Mouse (Mus musculus): ENCODE measurements around the gene Icam4.
"Not testable (repeated sequence)": the region's sequence is repeated elsewhere in the genome, so short reads cannot be mapped to it uniquely, and the experiment has no call there.

Icam4 gene

GRCm38 (mm10) chr9:21029291-21030054 is at the start of gene Icam4:
Icam4 (plus strand) TSS chr9:21029373.
- peak; percentile 45 for DNase-seq

DNA sequence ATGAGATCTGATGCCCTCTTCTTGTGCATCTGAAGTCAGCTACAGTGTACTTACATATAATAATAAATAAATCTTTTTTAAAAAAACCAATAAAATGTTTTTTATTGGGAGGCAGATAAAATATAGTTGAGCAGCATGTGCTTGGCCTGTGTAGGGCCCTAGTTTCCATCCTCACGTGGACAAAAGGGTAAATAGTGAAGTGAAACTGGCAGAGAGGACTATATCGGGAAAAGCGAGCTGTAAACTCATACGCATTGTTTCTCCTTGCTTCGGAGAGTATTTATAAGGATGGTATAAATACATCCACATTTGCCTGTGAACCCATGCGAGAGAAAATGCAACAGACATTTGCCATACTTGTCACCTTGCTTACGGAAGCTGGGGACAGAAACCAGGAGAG is 49.4 kb upstream of the Icam4 start:
- no peak for DNase-seq

DNA sequence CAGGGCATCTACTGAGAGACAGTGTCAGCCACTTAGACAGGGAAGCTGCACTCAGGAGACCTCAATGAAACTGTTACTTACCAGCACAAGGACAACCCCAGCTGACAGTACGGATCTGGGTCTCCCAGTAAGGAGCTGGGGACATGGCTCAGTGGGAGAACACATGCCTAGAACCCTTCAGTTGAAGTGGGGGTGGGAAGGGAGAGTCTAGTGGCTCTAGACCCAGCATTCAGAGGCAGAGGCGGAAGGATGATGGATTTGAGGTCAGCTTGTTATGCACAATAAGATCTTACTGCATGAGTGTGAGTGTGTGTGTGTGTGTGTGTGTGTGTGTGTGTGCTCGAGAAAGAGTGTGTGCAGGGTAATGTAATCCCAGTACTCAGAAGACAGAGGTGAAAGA is 47.0 kb upstream of the Icam4 start:
- no peak for DNase-seq

DNA sequence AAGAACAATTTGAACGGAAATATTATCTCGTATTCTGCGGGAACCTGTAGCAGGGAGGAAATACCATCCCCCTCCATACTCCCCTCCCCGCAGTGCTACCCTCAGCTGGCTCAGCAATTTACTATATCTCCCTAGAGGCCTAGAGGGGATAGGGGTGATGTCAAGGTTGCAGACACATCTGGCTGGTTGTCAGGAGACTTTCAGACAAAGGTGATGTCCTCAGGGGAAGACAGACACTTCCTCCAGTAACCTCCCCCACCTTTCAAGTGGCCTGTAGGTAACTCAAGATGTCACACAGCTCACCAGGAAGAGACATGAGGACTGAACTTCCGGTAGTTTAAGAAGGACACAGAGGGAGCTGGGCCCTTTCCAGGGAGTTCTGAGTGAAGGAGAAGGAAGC is 46.0 kb upstream of the Icam4 start:
- DNase-seq: no peak

GRCm38 (mm10) chr9:20986952-20987686 is 42.1 kb upstream of the Icam4 start:
- no peak for DNase-seq

DNA sequence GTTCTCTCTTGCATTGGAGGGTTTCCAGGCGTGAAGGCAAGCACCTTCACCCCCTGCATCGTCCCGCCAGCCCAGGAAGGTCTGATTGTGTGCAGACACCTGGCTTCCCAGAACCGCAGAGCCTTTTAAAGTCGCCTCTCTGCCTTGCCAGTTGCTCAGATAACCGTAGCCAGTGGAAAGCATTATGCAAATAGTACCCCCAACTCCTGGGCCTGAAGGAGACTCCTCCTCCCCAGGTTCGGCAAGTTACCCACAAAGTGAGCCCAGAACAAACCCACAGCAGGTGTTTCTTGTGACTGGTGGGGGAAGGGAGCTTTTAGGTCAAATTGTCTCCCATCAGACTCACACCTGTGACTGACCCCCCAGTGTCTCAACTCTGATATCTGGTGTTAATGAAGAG is 41.2 kb upstream of the Icam4 start:
- no peak for DNase-seq

GRCm38 (mm10) chr9:20990861-20991260 is 38.3 kb upstream of the Icam4 start:
- DNase-seq: no peak

- DNase-seq: no peak
Measured at GRCm38 (mm10) chr9:20991587-20991986, 37.6 kb upstream of the Icam4 start.

GRCm38 (mm10) chr9:20993165-20993898 is 35.8 kb upstream of the Icam4 start:
- no peak for DNase-seq

DNA sequence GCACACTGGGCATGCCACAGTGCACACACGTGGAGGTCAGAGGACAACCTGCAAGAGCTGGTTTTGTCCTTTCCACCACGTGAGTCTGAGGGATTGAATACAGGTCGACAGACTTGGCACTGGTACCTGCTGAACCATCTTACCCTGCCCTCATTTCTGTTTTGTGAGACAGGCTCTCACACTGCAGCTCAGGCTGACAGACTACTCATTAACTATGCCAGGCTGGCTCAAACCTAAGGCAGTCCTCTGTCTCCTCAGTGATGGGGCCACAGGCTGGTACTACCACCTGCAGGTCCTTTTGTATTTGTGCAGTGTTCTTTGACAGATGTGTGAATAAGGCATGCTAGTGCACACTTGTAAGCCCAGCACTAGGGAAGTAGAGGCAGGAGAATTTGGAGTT is 34.1 kb upstream of the Icam4 start:
- DNase-seq: no peak

GRCm38 (mm10) chr9:20997065-20997464 is 32.1 kb upstream of the Icam4 start:
- DNase-seq: no peak

- not testable (repeated sequence) for DNase-seq
Measured at GRCm38 (mm10) chr9:20998337-20998736, 30.8 kb upstream of the Icam4 start.

- DNase-seq: no peak
Measured at GRCm38 (mm10) chr9:21000811-21001210, 28.4 kb upstream of the Icam4 start.

DNA sequence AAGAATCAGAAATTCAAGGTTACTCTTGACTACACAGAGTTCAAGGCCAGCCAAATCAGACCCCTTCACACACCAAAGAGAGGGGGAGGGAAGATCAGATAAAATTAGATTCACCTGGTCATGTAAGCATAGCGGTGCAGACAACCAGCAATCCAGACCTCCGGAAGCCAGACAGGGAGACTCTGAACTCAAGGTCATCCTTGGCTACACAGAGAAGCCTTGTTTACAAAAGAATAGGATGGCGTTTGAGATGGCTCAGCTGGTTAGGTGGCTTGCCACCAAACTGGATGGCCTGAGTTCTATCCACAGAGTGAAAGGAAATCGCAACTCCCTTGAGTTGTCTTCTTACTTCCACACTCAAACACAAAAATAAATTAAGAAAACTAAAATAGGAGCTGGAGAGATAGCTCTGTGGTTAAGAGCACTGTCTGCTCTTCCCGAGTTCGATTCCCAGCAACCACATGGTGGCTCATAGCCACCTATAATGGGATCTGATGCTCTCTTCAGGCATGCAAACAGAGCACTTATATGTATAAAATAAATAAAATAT is 27.4 kb upstream of the Icam4 start:
- no peak for DNase-seq

GRCm38 (mm10) chr9:21002270-21002626 is 26.9 kb upstream of the Icam4 start:
- DNase-seq: no peak

- peak; percentile 90 for DNase-seq
Measured at GRCm38 (mm10) chr9:21002627-21003551, 26.3 kb upstream of the Icam4 start, which contains the start of gene Mrpl4. Mrpl4 (plus strand) TSS chr9:21002738.

DNA sequence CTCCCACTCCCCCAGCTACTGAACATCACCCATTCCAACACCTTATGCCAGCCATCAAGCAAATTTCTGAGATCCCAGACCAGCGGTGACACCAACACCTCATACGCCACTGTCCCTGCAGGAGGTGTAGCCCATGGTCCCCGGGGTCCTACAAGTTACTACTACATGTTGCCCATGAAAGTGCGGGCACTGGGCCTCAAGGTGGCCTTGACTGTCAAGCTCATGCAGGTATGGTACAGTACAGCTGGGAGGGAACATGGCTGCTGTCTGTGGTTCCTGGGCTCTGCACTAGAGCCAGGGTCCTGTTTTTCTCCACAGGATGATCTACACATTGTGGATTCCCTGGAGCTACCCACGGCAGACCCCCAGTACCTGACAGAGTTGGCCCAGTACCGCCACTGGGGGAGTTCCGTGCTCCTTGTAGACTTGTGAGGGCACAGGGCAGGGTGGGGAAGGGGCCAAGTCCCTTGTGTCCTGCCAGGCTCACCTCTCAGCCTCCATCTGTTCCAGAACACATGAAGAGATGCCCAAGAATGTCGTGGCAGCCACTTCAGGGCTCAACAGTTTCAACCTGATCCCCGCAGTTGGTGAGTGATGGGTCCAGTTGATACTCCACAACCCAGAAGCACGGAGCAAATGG is 21.7 kb upstream of the Icam4 start:
- no peak for DNase-seq

- no peak for DNase-seq
Measured at GRCm38 (mm10) chr9:21008007-21008406, 21.2 kb upstream of the Icam4 start.

DNA sequence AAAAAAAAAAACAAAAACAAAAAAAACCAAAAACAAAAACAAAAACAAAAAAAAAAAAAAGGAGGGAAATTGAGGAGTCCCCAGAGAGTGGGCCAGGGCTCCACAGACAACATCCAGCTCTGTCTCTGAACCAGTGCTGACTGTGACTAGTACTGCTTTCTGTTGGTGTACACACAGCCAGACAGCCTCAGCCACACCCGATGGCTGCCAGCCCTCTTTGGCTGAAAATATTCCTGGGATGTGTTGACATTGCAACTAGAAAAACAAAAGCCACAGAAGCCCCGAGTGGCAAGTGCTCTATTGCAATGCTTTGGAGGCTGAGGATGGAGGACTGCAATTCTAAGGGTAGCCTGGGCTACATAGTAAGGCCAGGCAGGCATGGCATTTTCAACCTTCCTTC is 18.8 kb upstream of the Icam4 start:
- DNase-seq: no peak

DNA sequence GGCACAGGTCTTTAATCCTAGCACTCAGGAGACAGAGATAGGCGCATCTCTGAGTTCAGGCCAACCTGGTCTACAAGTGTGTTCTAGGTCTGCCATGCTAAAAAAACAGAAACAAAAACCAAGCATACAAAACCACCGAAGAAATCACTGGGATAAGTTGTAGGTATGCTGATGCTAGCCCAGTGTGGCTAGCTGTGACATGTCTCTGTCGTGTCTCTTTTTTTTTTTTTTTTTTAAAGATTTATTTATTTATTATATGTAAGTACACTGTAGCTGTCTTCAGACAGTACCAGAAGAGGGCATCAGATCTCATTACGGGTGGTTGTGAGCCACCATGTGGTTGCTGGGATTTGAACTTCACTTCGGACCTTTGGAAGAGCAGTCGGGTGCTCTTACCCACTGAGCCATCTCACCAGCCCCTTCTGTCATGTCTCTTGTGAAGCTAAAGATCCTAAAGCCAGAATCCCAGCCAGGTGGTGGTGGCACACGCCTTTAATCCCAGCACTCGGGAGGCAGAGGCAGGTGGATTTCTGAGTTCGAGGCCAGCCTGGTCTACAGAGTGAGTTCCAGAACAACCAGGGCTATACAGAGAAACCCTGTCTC is 18.1 kb upstream of the Icam4 start:
- not testable (repeated sequence) for DNase-seq

DNA sequence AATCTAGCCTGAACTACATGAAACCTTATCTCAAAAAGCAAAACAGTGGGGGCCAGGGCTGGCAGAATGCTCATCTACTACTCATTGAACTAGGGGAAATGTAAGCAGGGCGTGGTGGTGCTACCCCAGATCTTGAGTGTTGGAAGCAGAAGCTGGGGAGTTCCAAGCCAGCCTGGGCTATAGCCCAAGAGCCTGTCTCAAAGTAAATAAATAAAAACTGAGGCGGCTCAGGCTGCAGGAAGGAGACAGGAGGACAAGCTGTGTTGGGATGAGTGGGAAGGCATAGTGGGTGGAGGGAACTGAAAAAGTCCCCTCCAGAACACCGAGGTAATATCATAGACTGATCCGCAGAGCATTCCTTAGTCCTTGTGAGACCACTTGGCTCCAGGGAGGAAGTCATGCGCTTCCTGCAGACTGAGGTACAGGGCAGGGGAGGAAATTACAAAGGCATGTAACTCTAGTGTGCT is 17.3 kb upstream of the Icam4 start:
- DNase-seq: no peak

All from cerebellum, adult 9-11 months (tissue).